Mouse (Mus musculus) C2C12 (cell line): Measurements from ENCODE around the gene Trp53.

ENCODE experiments used
- CTCF ChIP-seq: IDR thresholded peaks from one replicate; pipeline ENCODE4 v1.5.1; 2011; ENCODE audit not compliant: control insufficient read depth, insufficient read depth, insufficient read length
- MAX ChIP-seq: IDR thresholded peaks from one replicate; pipeline ENCODE4 v1.6.1; 2011; ENCODE audit warnings: mild to moderate bottlenecking, control low read depth
- USF1 ChIP-seq: IDR thresholded peaks from one replicate; pipeline ENCODE4 v1.6.1; 2011; ENCODE audit warnings: low read depth, mild to moderate bottlenecking, control low read depth, moderate library complexity

DNA sequence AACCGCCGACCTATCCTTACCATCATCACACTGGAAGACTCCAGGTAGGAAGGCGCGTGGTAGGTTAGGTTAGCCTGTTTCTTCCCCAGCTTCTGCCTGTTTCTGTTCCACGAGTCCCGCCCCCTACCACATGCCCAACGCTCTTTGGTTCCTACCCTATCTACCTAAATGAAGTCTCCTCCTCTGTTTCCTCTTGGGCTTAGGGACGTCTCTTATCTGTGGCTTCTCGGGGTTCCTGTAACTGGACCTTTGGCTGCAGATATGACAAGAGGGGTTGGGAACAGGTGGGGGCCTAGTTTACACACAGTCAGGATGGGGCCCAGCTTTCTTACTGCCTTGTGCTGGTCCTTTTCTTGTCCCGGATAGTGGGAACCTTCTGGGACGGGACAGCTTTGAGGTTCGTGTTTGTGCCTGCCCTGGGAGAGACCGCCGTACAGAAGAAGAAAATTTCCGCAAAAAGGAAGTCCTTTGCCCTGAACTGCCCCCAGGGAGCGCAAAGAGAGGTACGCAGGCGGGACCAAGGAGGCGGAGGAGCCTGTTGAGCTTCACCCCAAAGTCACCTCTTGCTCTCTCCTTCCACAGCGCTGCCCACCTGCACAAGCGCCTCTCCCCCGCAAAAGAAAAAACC lies 9.2 kb downstream of the Trp53 start:
- TF ChIP-seq USF1 (no peak), CTCF (no peak), MAX (no peak)
